Comparison of ENCODE assay signal across 25 mouse cellular contexts in the genomic region with DNA sequence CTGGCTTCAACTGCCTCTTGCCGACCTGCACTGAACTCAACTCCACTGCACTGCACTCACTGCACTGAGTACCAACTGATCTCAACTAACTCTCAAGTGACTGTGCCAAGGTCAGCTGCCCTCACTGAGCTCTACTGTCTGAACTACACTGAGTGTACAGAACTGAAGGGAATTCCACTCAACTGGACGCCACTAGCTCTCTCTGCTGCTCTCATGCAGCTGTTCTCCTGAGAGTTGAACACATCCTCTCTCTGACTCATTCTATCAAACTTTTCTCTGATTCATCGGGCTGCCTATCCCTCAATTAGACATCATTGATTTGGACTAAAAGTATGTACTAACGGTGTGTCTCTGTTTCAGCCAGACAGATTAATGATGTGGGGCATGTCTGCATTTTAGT. TPM values are rescaled to one million over a fixed set of nuclear protein-coding genes. Genes with fewer than 3 reads are reported as not detected.
"Had no signal": no experiment of that assay in that cellular context is flagged by ENCODE, and none has a peak within 500 bp of the region (broad histone marks: within the 10 kb centered on the region; RNA-seq: fewer than 3 reads in every experiment).

No protein-coding gene starts in this region.

- H3K36me3 ChIP-seq: lung, embryonic 15.5 days; midbrain, embryonic 13.5 days; midbrain, embryonic 15.5 days; neural tube, embryonic 13.5 days; neural tube, embryonic 15.5 days had no signal

- H3K4me1 ChIP-seq: lung, embryonic 15.5 days; megakaryocyte, embryonic 14.5 days; midbrain, embryonic 13.5 days; midbrain, embryonic 15.5 days; neural tube, embryonic 13.5 days; neural tube, embryonic 15.5 days had no signal

- H3K4me2 ChIP-seq: lung, embryonic 15.5 days; midbrain, embryonic 11.5 days; midbrain, embryonic 13.5 days; midbrain, embryonic 15.5 days; neural tube, embryonic 13.5 days; neural tube, embryonic 15.5 days had no signal

- H3K27me3 ChIP-seq: lung, embryonic 15.5 days; midbrain, embryonic 13.5 days; midbrain, embryonic 15.5 days; neural tube, embryonic 13.5 days; neural tube, embryonic 15.5 days had no signal

- H3K4me3 ChIP-seq: lung, embryonic 15.5 days; megakaryocyte, embryonic 14.5 days; midbrain, embryonic 13.5 days; midbrain, embryonic 15.5 days; neural tube, embryonic 13.5 days; neural tube, embryonic 15.5 days had no signal

- H3K9me3 ChIP-seq: lung, embryonic 15.5 days; midbrain, embryonic 13.5 days; midbrain, embryonic 15.5 days; neural tube, embryonic 13.5 days; neural tube, embryonic 15.5 days had no signal

- H3K9ac ChIP-seq: lung, embryonic 15.5 days; midbrain, embryonic 13.5 days; midbrain, embryonic 15.5 days; neural tube, embryonic 13.5 days; neural tube, embryonic 15.5 days had no signal

- ATAC-seq: lung, postnatal 0 days; midbrain, embryonic 13.5 days; midbrain, embryonic 15.5 days had no signal

- H3K27ac ChIP-seq: lung, embryonic 15.5 days; macrophage; midbrain, embryonic 13.5 days; midbrain, embryonic 15.5 days; neural tube, embryonic 13.5 days; neural tube, embryonic 15.5 days had no signal

- DNase-seq: lung, adult 2 months; lung, postnatal 14 days; lung, postnatal 36 days; retina, postnatal 1 day; right cerebral cortex, adult 18-20 months; right cerebral cortex, postnatal 25 days; right cerebral cortex, postnatal 4 days; spleen, adult 18-20 months; thymus, adult 18-20 months; thymus, postnatal 14 days; thymus, postnatal 36 days had no signal

RNA-seq across cellular contexts. Expression of a gene that starts 15.3 kb away (rescaled TPM):
- polyA plus RNA-seq: small intestine, adult 2 months had no signal

RNA-seq across cellular contexts. Expression of a gene that starts 22.7 kb away (rescaled TPM):
- polyA plus RNA-seq: macrophage; midbrain, postnatal 0 days; neural tube, embryonic 11.5 days; neural tube, embryonic 13.5 days; stomach, embryonic 14.5 days; stomach, embryonic 16.5 days had no signal
